Mouse (Mus musculus) midbrain, embryonic 15.5 days (tissue): ENCODE data around the gene Dennd6a. TPM values are rescaled to one million over a fixed set of nuclear protein-coding genes. Genes with fewer than 3 reads are reported as not detected.

ENCODE experiments used
- microRNA-seq: library from miRNA; unstranded; fragments of <30 nt; microRNA quantifications from one replicate; pipeline ENCODE4, GENCODE M21; 2016
- polyA plus RNA-seq: library from polyadenylated mRNA; unstranded; fragments of >200 nt; fragmentation: Nextera tagmentation; extraction: Ambion mirVana; gene quantifications from 2 replicates; pipeline ENCODE4 v1.2.1, GENCODE M21; 2015

Gene Dennd6a
- polyA plus RNA-seq, 1 experiment from 2014 or later, result 18.5 TPM

Small RNA genes within 50 kb of the gene (microRNA-seq; reads per million reads assigned to microRNA genes)
- not detected for gene Mir7672

Other genes starting within 250 kb of the Dennd6a start
- 12.6 and 13.1 TPM in 2 replicates for gene Slmap, start 38.9 kb upstream of the Dennd6a start, polyA plus RNA-seq
- gene Arf4, start 64.2 kb downstream of the Dennd6a start, polyA plus RNA-seq, result 501 and 512 TPM in 2 replicates
- gene Pde12, start 96.0 kb downstream of the Dennd6a start, polyA plus RNA-seq, result 12.7 and 13.0 TPM in 2 replicates
- gene Dnah12, start 119.4 kb downstream of the Dennd6a start, polyA plus RNA-seq, result 0.14 and 0.28 TPM in 2 replicates